Mouse (Mus musculus) mature B cell (primary cell): Measurements from ENCODE around the gene Twf2.

Source experiments
- in situ Hi-C: fragments of 300-500 bp; cut with MboI; formaldehyde crosslinking; loops from 2 replicates; pipeline ENCODE4 v1.14.3; 2019

Twf2 gene

GRCm38 (mm10) chr9:106179454-106179853 is 23.5 kb upstream of the Twf2 start:
- in situ Hi-C loops: no loop called here

GRCm38 (mm10) chr9:106179964-106180363 is 22.9 kb upstream of the Twf2 start:
- in situ Hi-C loops: no loop called here

GRCm38 (mm10) chr9:106182146-106182545 is 20.8 kb upstream of the Twf2 start:
- in situ Hi-C loops: no loop called here

- in situ Hi-C loops: no loop called here
Measured at GRCm38 (mm10) chr9:106183996-106184395, 18.9 kb upstream of the Twf2 start.

- in situ Hi-C loops: no loop called here
Measured at GRCm38 (mm10) chr9:106191355-106191754, 11.6 kb upstream of the Twf2 start.

GRCm38 (mm10) chr9:106192024-106192423 is 10.9 kb upstream of the Twf2 start:
- in situ Hi-C loops: no loop called here

- in situ Hi-C loops: no loop called here
Measured at GRCm38 (mm10) chr9:106192998-106193397, 9.9 kb upstream of the Twf2 start.

GRCm38 (mm10) chr9:106193930-106194807 is 8.7 kb upstream of the Twf2 start:
- in situ Hi-C loops: no loop called here

- in situ Hi-C loops: no loop called here
Measured at GRCm38 (mm10) chr9:106195693-106196092, 7.2 kb upstream of the Twf2 start.

- in situ Hi-C loops: no loop called here
Measured at GRCm38 (mm10) chr9:106197081-106197713, 5.7 kb upstream of the Twf2 start.

- in situ Hi-C loops: no loop called here
Measured at GRCm38 (mm10) chr9:106197732-106198131, 5.2 kb upstream of the Twf2 start.

GRCm38 (mm10) chr9:106198962-106199458 is 3.9 kb upstream of the Twf2 start:
- in situ Hi-C loops: no loop called here

- in situ Hi-C loops: no loop called here
Measured at GRCm38 (mm10) chr9:106199535-106200272, 3.2 kb upstream of the Twf2 start, which contains the start of gene Ppm1m. Gene Ppm1m, minus strand, starts transcription at chr9:106199746.

GRCm38 (mm10) chr9:106201895-106202294 is 1.0 kb upstream of the Twf2 start:
- in situ Hi-C loops: no loop called here

- in situ Hi-C loops: no loop called here
Measured at GRCm38 (mm10) chr9:106203990-106204851, 1.3 kb downstream of the Twf2 start.

- in situ Hi-C loops: no loop called here
Measured at GRCm38 (mm10) chr9:106205713-106206290, 2.9 kb downstream of the Twf2 start.

- in situ Hi-C loops: no loop called here
Measured at GRCm38 (mm10) chr9:106206515-106206914, 3.6 kb downstream of the Twf2 start.

- in situ Hi-C loops: no loop called here
Measured at GRCm38 (mm10) chr9:106208181-106208580, 5.3 kb downstream of the Twf2 start.

GRCm38 (mm10) chr9:106209954-106210353 is 7.0 kb downstream of the Twf2 start:
- in situ Hi-C loops: no loop called here

- in situ Hi-C loops: no loop called here
Measured at GRCm38 (mm10) chr9:106210853-106211609, 8.1 kb downstream of the Twf2 start.
